Mouse (Mus musculus) lung, postnatal 0 days (tissue): ENCODE measurements at regions not wholly inside any gene's neighbourhood (a gene's known extent, or its start where the extent isn't known, plus 50 kb on each side); places are given as distances from the start of the nearest gene placed in this dataset.

Source experiments
- ATAC-seq: fragments of 200-750 bp; cut with Nextera tagmentation; 2 replicates; pipeline ENCODE4 v1.8.0; 2017; ENCODE audit warnings: moderate library complexity
- DNase-seq: peaks from one replicate; pipeline ENCODE4 v3.0.0-alpha.2; 2016; ENCODE audit warnings: low spot score
- H3K27ac ChIP-seq: fragments of 300-500 bp; sonication (generic); 2 replicates; pipeline ENCODE4 v1.5.1; 2014; ENCODE audit warnings: antibody characterized with exemption, mild to moderate bottlenecking, low read length, mixed read lengths
- H3K27me3 ChIP-seq: fragments of 300-500 bp; sonication (generic); replicated peaks from 2 replicates; pipeline ENCODE4 v1.6.1; 2014; ENCODE audit warnings: low read length, mixed read lengths; ENCODE audit not compliant: insufficient read depth
- H3K36me3 ChIP-seq: fragments of 300-500 bp; sonication (generic); 2 replicates; pipeline ENCODE4 v1.6.1; 2014; ENCODE audit warnings: low read length, mixed read lengths; ENCODE audit not compliant: insufficient read depth
- H3K4me1 ChIP-seq: fragments of 300-500 bp; sonication (generic); 2 replicates; pipeline ENCODE4 v1.6.1; 2014; ENCODE audit warnings: antibody characterized with exemption, low read depth, low read length, mixed read lengths; ENCODE audit not compliant: insufficient read depth
- H3K4me2 ChIP-seq: fragments of 300-500 bp; sonication (generic); replicated peaks from 2 replicates; pipeline ENCODE4 v1.6.1; 2014; ENCODE audit warnings: low read depth, mild to moderate bottlenecking, low read length, moderate library complexity, mixed read lengths
- H3K4me3 ChIP-seq: fragments of 300-500 bp; sonication (generic); 2 replicates; pipeline ENCODE4 v1.5.1; 2014; ENCODE audit warnings: low read depth, low read length
- H3K9ac ChIP-seq: fragments of 300-500 bp; sonication (generic); replicated peaks from 2 replicates; pipeline ENCODE4 v1.6.1; 2014; ENCODE audit warnings: low read depth, mild to moderate bottlenecking
- H3K9me3 ChIP-seq: fragments of 300-500 bp; sonication (generic); 2 replicates; pipeline ENCODE4 v1.6.1; 2016; ENCODE audit warnings: low read length, mixed read lengths
- CTCF ChIP-seq: IDR thresholded peaks from 2 replicates; pipeline ENCODE4 v1.5.1; 2016; ENCODE audit warnings: antibody characterized with exemption, mild to moderate bottlenecking
- EP300 ChIP-seq: IDR thresholded peaks from 2 replicates; pipeline ENCODE4 v1.6.1; 2016; ENCODE audit warnings: antibody characterized with exemption, mild to moderate bottlenecking, control low read depth
- WGBS: fragments of 180-500 bp; shearing (Covaris S2); extraction: QIAGEN DNeasy Blood & Tissue Kit; methylation state at CpG from one replicate; pipeline ENCODE4 v1.1.7; 2014; 5-methylcytosine and 5-hydroxymethylcytosine counted together

- Histone ChIP-seq H3K27ac (no peak overlapping the region), H3K4me1 (no peaks in the 10 kb centered on the region), H3K4me3 (no peak overlapping the region), H3K9me3 (no peaks in the 10 kb centered on the region), H3K36me3 (no peaks in the 10 kb centered on the region), H3K4me2 (no peak overlapping the region), H3K9ac (no peak overlapping the region), H3K27me3 (no peaks in the 10 kb centered on the region)
- WGBS, result 92% methylated on average over 10 of the region's 10 CpGs
- DNase-seq, result no peak
- TF ChIP-seq CTCF, result no peak
- no peak for ATAC-seq
Measured at GRCm38 (mm10) chr4:40047846-40048245, 95.0 kb upstream of the Aco1 start.

- TF ChIP-seq EP300 (no peak), CTCF (no peak)
- H3K36me3 ChIP-seq, result no peaks in the 10 kb centered on the region
- ATAC-seq, result no peak
Measured at GRCm38 (mm10) chr4:40049086-40049485, 93.8 kb upstream of the Aco1 start.

GRCm38 (mm10) chr4:40051848-40052247 lies 91.0 kb upstream of the Aco1 start:
- no peak for TF ChIP-seq CTCF
- H3K27ac ChIP-seq, result no peak overlapping the region
- no peak overlapping the region for H3K4me2 ChIP-seq
- H3K4me1 ChIP-seq, result no peaks in the 10 kb centered on the region
- H3K36me3 ChIP-seq, result no peaks in the 10 kb centered on the region
- H3K9ac ChIP-seq, result no peak overlapping the region
- ATAC-seq, result no peak
- no peak for DNase-seq
- H3K27me3 ChIP-seq, result no peaks in the 10 kb centered on the region
- WGBS, result 85% methylated on average over 4 of the region's 4 CpGs
- no peak overlapping the region for H3K4me3 ChIP-seq
- no peaks in the 10 kb centered on the region for H3K9me3 ChIP-seq

More at GRCm38 (mm10) chr4:40049086-40049485, 93.8 kb upstream of the Aco1 start:
- Histone ChIP-seq H3K4me2 (no peak overlapping the region), H3K27ac (no peak overlapping the region), H3K9ac (no peak overlapping the region), H3K4me3 (no peak overlapping the region), H3K9me3 (no peaks in the 10 kb centered on the region), H3K27me3 (no peaks in the 10 kb centered on the region), H3K4me1 (no peaks in the 10 kb centered on the region)
- 77% methylated on average over 6 of the region's 6 CpGs for WGBS
- DNase-seq, result no peak

- 76% methylated on average over 2 of the region's 2 CpGs for WGBS
- no peak for TF ChIP-seq CTCF
- no peak for ATAC-seq
- no peak overlapping the region for H3K4me3 ChIP-seq
- DNase-seq, result no peak
- H3K36me3 ChIP-seq, result no peaks in the 10 kb centered on the region
- H3K27ac ChIP-seq, result no peak overlapping the region
- H3K4me2 ChIP-seq, result no peak overlapping the region
- no peaks in the 10 kb centered on the region for H3K9me3 ChIP-seq
- H3K9ac ChIP-seq, result no peak overlapping the region
- H3K27me3 ChIP-seq, result no peaks in the 10 kb centered on the region
- H3K4me1 ChIP-seq, result no peaks in the 10 kb centered on the region
Measured at GRCm38 (mm10) chr4:40053391-40053790, 89.5 kb upstream of the Aco1 start.

GRCm38 (mm10) chr4:40063751-40064456 lies 79.0 kb upstream of the Aco1 start:
- Histone ChIP-seq H3K4me3 (no peak overlapping the region), H3K27ac (no peak overlapping the region), H3K4me1 (no peaks in the 10 kb centered on the region), H3K9me3 (no peaks in the 10 kb centered on the region), H3K4me2 (no peak overlapping the region), H3K9ac (no peak overlapping the region), H3K27me3 (no peaks in the 10 kb centered on the region), H3K36me3 (no peaks in the 10 kb centered on the region)
- no peak for DNase-seq
- TF ChIP-seq EP300 (no peak), CTCF (no peak)
- 78% methylated on average over 3 of the region's 3 CpGs for WGBS
- no peak for ATAC-seq

- H3K4me3 ChIP-seq, result no peak overlapping the region
Measured at GRCm38 (mm10) chr4:40064457-40064836, 78.4 kb upstream of the Aco1 start.

More at GRCm38 (mm10) chr4:40064457-40064836, 78.4 kb upstream of the Aco1 start:
- no peak for TF ChIP-seq EP300
- no peak for TF ChIP-seq CTCF
- H3K9me3 ChIP-seq, result no peaks in the 10 kb centered on the region
- H3K9ac ChIP-seq, result no peak overlapping the region
- WGBS, result 83% methylated on average over 9 of the region's 9 CpGs
- H3K27me3 ChIP-seq, result no peaks in the 10 kb centered on the region
- H3K4me2 ChIP-seq, result no peak overlapping the region
- H3K27ac ChIP-seq, result no peak overlapping the region
- ATAC-seq (no peak), DNase-seq (no peak)
- H3K4me1 ChIP-seq, result no peaks in the 10 kb centered on the region
- H3K36me3 ChIP-seq, result no peaks in the 10 kb centered on the region
